Mouse (Mus musculus): ENCODE measurements around the gene Snrpn. TPM values are rescaled to one million over a fixed set of nuclear protein-coding genes. Genes with fewer than 3 reads are reported as not detected.
A peak's percentile ranks its signal among the peaks of the same experiment; 100 is the strongest.

Gene Snrpn
- polyA plus RNA-seq, 1 experiment from 2014 or later, result 22.1 TPM

DNA sequence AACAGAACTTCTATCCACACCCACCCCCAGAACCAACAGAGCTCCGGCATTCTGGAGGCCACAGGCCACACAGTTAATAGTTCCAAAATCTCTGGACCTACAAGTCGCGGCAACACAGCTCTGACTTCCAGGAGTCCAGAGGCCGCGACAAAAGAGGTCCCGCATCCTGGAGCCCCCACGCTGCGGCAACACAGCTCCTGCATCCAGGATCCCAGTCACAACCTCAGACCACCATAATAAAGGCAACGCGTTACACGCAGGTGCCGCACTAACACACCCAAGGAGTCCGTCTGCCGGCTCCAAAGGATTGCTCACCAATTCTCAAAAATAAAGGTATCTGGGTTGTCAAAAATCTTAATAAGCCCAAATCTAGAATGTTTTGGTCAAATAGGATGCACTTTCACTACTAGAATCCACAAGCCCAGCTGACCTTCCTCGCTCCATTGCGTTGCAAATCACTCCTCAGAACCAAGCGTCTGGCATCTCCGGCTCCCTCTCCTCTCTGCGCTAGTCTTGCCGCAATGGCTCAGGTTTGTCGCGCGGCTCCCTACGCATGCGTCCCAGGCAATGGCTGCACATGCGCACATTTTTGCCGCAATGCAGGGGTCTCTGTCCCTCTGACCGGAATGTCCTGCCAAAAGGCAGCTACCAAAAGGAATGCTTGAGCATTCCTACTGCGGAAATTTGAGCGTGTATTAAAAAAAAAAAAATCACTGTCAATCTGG is 135.3 kb downstream of the Snrpn start, which contains the start of the genes Snurf and Gm38393:
TSS of gene Snurf (minus strand) at position 444 of the 725 bp plus-strand sequence.
TSS of gene Gm38393 (minus strand) at position 459 of the 725 bp plus-strand sequence.
- no peak within 1 kb of the TSS for H3K27ac ChIP-seq (replicated peaks)
- DNase-seq (ENCODE audit: low spot score) (peak; percentile 34), ATAC-seq (ENCODE audit: low FRiP score, low TSS enrichment) (no peak; the same call in 1 of the 2 replicates)
- H3K4me1 ChIP-seq (replicated peaks; ENCODE audit: control insufficient read depth, insufficient read depth), result no peaks in the 10 kb centered on the region
- peak within 1 kb of the TSS; percentile 50 for H3K9ac ChIP-seq (ENCODE audit: low read length)
- no peaks in the 10 kb centered on the region for H3K36me3 ChIP-seq (ENCODE audit: control insufficient read depth, insufficient read depth, low read length)
- no peaks in the 10 kb centered on the region for H3K27me3 ChIP-seq (ENCODE audit: control insufficient read depth, insufficient read depth, low read length)
- WGBS, result 43% methylated on average over 30 of the region's 30 CpGs
- H3K4me3 ChIP-seq (ENCODE audit: low read depth, low read length), result peak within 1 kb of the TSS; percentile 49
- peak within 1 kb of the TSS; percentile 68 for H3K4me2 ChIP-seq (replicated peaks; ENCODE audit: low read depth)
- TF ChIP-seq CTCF (IDR thresholded peaks at IDR 0.05; ENCODE audit: low read depth), result no peak
- TF ChIP-seq EP300 (optimal IDR thresholded peaks at IDR 0.05), result no peak
- no peaks in the 10 kb centered on the region for H3K9me3 ChIP-seq (ENCODE audit: control insufficient read depth, low read length)

GRCm38 (mm10) chr7:60003921-60004605 is 136.0 kb downstream of the Snrpn start:
- Histone ChIP-seq H3K4me1 (replicated peaks; ENCODE audit: control insufficient read depth, insufficient read depth) (no peaks in the 10 kb centered on the region), H3K4me2 (replicated peaks; ENCODE audit: low read depth) (peak overlapping the region; percentile 68), H3K36me3 (ENCODE audit: control insufficient read depth, insufficient read depth, low read length) (no peaks in the 10 kb centered on the region), H3K9me3 (ENCODE audit: control insufficient read depth, low read length) (no peaks in the 10 kb centered on the region), H3K4me3 (ENCODE audit: low read depth, low read length) (peak overlapping the region; percentile 49), H3K27me3 (ENCODE audit: control insufficient read depth, insufficient read depth, low read length) (no peaks in the 10 kb centered on the region), H3K9ac (ENCODE audit: low read length) (peak overlapping the region; percentile 50), H3K27ac (replicated peaks) (no peak overlapping the region)
- 48% methylated on average over 22 of the region's 22 CpGs for WGBS
- TF ChIP-seq EP300 (optimal IDR thresholded peaks at IDR 0.05) (no peak), CTCF (IDR thresholded peaks at IDR 0.05; ENCODE audit: low read depth) (no peak)
- peak; percentile 31 for DNase-seq (ENCODE audit: low spot score)
- peak; percentile 69 for ATAC-seq (ENCODE audit: low FRiP score, low TSS enrichment)

GRCm38 (mm10) chr7:60003006-60003865 is 136.8 kb downstream of the Snrpn start:
- H3K4me2 ChIP-seq (replicated peaks; ENCODE audit: low read depth), result peak overlapping the region; percentile 68
- no peaks in the 10 kb centered on the region for H3K36me3 ChIP-seq (ENCODE audit: control insufficient read depth, insufficient read depth, low read length)
- H3K27me3 ChIP-seq (ENCODE audit: control insufficient read depth, insufficient read depth, low read length), result no peaks in the 10 kb centered on the region
- no peak overlapping the region for H3K27ac ChIP-seq (replicated peaks)
- ATAC-seq (ENCODE audit: low FRiP score, low TSS enrichment) (no peak), DNase-seq (ENCODE audit: low spot score) (peak; percentile 12)
- H3K4me3 ChIP-seq (ENCODE audit: low read depth, low read length), result peak overlapping the region; percentile 49
- no peaks in the 10 kb centered on the region for H3K9me3 ChIP-seq (ENCODE audit: control insufficient read depth, low read length)
- TF ChIP-seq EP300 (optimal IDR thresholded peaks at IDR 0.05), result no peak
- no peak for TF ChIP-seq CTCF (IDR thresholded peaks at IDR 0.05; ENCODE audit: low read depth)
- no peaks in the 10 kb centered on the region for H3K4me1 ChIP-seq (replicated peaks; ENCODE audit: control insufficient read depth, insufficient read depth)
- H3K9ac ChIP-seq (ENCODE audit: low read length), result no peak overlapping the region
- WGBS, result 55% methylated on average over 12 of the region's 12 CpGs

DNA sequence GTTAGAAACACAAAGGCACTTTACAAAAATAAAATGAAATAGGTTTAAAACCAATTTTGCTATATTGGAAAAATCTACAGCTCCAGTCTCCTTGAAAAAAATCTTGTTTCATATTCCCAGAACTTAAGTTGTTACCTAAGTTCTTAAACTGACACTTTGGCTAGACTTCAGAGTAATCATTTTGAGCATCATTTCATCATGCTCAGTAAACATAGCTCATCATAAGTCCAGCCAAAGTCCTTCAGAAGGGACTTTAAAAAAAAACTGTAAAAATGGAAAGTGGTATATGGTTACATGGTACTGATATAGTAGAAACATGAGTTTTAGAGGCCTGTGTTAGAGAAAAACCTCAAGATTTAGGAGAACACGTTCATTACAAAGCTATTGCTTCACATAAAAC is 161.4 kb downstream of the Snrpn start:
- TF ChIP-seq EP300 (optimal IDR thresholded peaks at IDR 0.05) (no peak), CTCF (IDR thresholded peaks at IDR 0.05; ENCODE audit: low read depth) (no peak)
- WGBS, result 52% methylated on average over 1 of the region's 1 CpGs
- H3K36me3 ChIP-seq (ENCODE audit: control insufficient read depth, insufficient read depth, low read length), result no peaks in the 10 kb centered on the region
- H3K27ac ChIP-seq (replicated peaks), result no peak overlapping the region
- no peak overlapping the region for H3K4me3 ChIP-seq (ENCODE audit: low read depth, low read length)
- DNase-seq (ENCODE audit: low spot score) (no peak), ATAC-seq (ENCODE audit: low FRiP score, low TSS enrichment) (no peak)
- no peaks in the 10 kb centered on the region for H3K27me3 ChIP-seq (ENCODE audit: control insufficient read depth, insufficient read depth, low read length)
- H3K4me2 ChIP-seq (replicated peaks; ENCODE audit: low read depth), result no peak overlapping the region
- H3K4me1 ChIP-seq (replicated peaks; ENCODE audit: control insufficient read depth, insufficient read depth), result no peaks in the 10 kb centered on the region
- no peaks in the 10 kb centered on the region for H3K9me3 ChIP-seq (ENCODE audit: control insufficient read depth, low read length)
- no peak overlapping the region for H3K9ac ChIP-seq (ENCODE audit: low read length)

Other genes with a start within 250 kb of the Snrpn start
- gene Snurf, start 135.2 kb downstream of the Snrpn start, polyA plus RNA-seq (2015; fragmentation: Nextera tagmentation; extraction: Ambion mirVana), result 16.8 and 18.1 TPM in 2 replicates
- 0.12 and 0.15 TPM in 2 replicates for gene Gm38393, start 135.2 kb downstream of the Snrpn start, polyA plus RNA-seq (2015; fragmentation: Nextera tagmentation; extraction: Ambion mirVana)

All from stomach, postnatal 0 days (tissue).